Mouse (Mus musculus) liver, embryonic 16.5 days (tissue): ENCODE measurements at regions not wholly inside any gene's neighbourhood (a gene's known extent, or its start where the extent isn't known, plus 50 kb on each side); places are given as distances from the start of the nearest gene placed in this dataset.

Source experiments
- ATAC-seq: fragments of 200-750 bp; cut with Nextera tagmentation; 2 replicates; pipeline ENCODE4 v1.8.0; 2017; ENCODE audit warnings: low read depth, mild to moderate bottlenecking, moderate number of reproducible peaks, moderate library complexity
- H3K27ac ChIP-seq: fragments of 300-500 bp; sonication (generic); 2 replicates; pipeline ENCODE4 v1.5.1; 2014; ENCODE audit warnings: mild to moderate bottlenecking, low read length
- H3K27me3 ChIP-seq: fragments of 300-500 bp; sonication (generic); 2 replicates; pipeline ENCODE4 v1.6.1; 2014; ENCODE audit warnings: low read depth, low read length, mixed read lengths; ENCODE audit not compliant: control insufficient read depth, insufficient read depth
- H3K36me3 ChIP-seq: fragments of 300-500 bp; sonication (generic); 2 replicates; pipeline ENCODE4 v1.6.1; 2014; ENCODE audit warnings: mild to moderate bottlenecking; ENCODE audit not compliant: control insufficient read depth, insufficient read depth
- H3K4me1 ChIP-seq: fragments of 300-500 bp; sonication (generic); 2 replicates; pipeline ENCODE4 v1.6.1; 2014; ENCODE audit warnings: low read depth, low read length, mixed read lengths; ENCODE audit not compliant: control insufficient read depth
- H3K4me2 ChIP-seq: fragments of 300-500 bp; sonication (generic); 2 replicates; pipeline ENCODE4 v1.6.1; 2014; ENCODE audit warnings: low read depth, low read length, mixed read lengths
- H3K4me3 ChIP-seq: fragments of 300-500 bp; sonication (generic); 2 replicates; pipeline ENCODE4 v1.5.1; 2014; ENCODE audit warnings: low read depth, mild to moderate bottlenecking, low read length
- H3K9ac ChIP-seq: fragments of 300-500 bp; sonication (generic); 2 replicates; pipeline ENCODE4 v1.6.1; 2014; ENCODE audit warnings: low read depth, low read length
- H3K9me3 ChIP-seq: fragments of 300-500 bp; sonication (generic); replicated peaks from 2 replicates; pipeline ENCODE4 v1.6.1; 2016; ENCODE audit warnings: low read length; ENCODE audit not compliant: control insufficient read depth
- WGBS: fragments of 180-500 bp; shearing (Covaris S2); extraction: QIAGEN DNeasy Blood & Tissue Kit; methylation state at CpG from one replicate; pipeline ENCODE4 v1.1.7; 2014; ENCODE audit not compliant: insufficient replicate concordance; 5-methylcytosine and 5-hydroxymethylcytosine counted together

- Histone ChIP-seq H3K9ac (no peak overlapping the region), H3K4me1 (no peaks in the 10 kb centered on the region; the same call in 1 of the 2 replicates), H3K4me2 (no peak overlapping the region), H3K9me3 (no peaks in the 10 kb centered on the region), H3K36me3 (no peaks in the 10 kb centered on the region), H3K4me3 (no peak overlapping the region), H3K27ac (no peak overlapping the region), H3K27me3 (no peaks in the 10 kb centered on the region)
- ATAC-seq: no peak
- 67% methylated on average over 10 of the region's 10 CpGs for WGBS
Measured at GRCm38 (mm10) chr16:5310736-5311135, 55.0 kb upstream of the Eef2kmt start.

- no peaks in the 10 kb centered on the region for H3K9me3 ChIP-seq
- WGBS: 52% methylated on average over 7 of the region's 7 CpGs
Measured at GRCm38 (mm10) chr16:5307761-5308160, 52.0 kb upstream of the Eef2kmt start.

GRCm38 (mm10) chr16:5307249-5307605 is 51.4 kb upstream of the Eef2kmt start:
- 58% methylated on average over 7 of the region's 7 CpGs for WGBS
- no peaks in the 10 kb centered on the region for H3K36me3 ChIP-seq
- no peaks in the 10 kb centered on the region; the same call in 1 of the 2 replicates for H3K4me1 ChIP-seq
- ATAC-seq: no peak
- H3K4me2 ChIP-seq: no peak overlapping the region
- H3K9me3 ChIP-seq: no peaks in the 10 kb centered on the region
- no peaks in the 10 kb centered on the region for H3K27me3 ChIP-seq
- H3K4me3 ChIP-seq: no peak overlapping the region
- H3K9ac ChIP-seq: no peak overlapping the region
- no peak overlapping the region for H3K27ac ChIP-seq

More at GRCm38 (mm10) chr16:5307761-5308160, 52.0 kb upstream of the Eef2kmt start:
- no peak overlapping the region for H3K4me3 ChIP-seq
- no peak overlapping the region for H3K4me2 ChIP-seq
- no peak for ATAC-seq
- no peaks in the 10 kb centered on the region for H3K36me3 ChIP-seq
- no peaks in the 10 kb centered on the region; the same call in 1 of the 2 replicates for H3K4me1 ChIP-seq
- H3K9ac ChIP-seq: no peak overlapping the region
- no peaks in the 10 kb centered on the region for H3K27me3 ChIP-seq
- H3K27ac ChIP-seq: no peak overlapping the region

- Histone ChIP-seq H3K27ac (no peak overlapping the region), H3K4me1 (no peaks in the 10 kb centered on the region; the same call in 1 of the 2 replicates), H3K4me2 (peak overlapping the region; percentile 45), H3K9me3 (no peaks in the 10 kb centered on the region), H3K4me3 (peak overlapping the region; percentile 20; the same call in 1 of the 2 replicates), H3K9ac (no peak overlapping the region), H3K36me3 (no peaks in the 10 kb centered on the region), H3K27me3 (no peaks in the 10 kb centered on the region)
- no peak; the same call in 1 of the 2 replicates for ATAC-seq
- 2% methylated on average over 36 of the region's 36 CpGs for WGBS
Measured at GRCm38 (mm10) chr16:5306588-5307248, 50.9 kb upstream of the Eef2kmt start.
